Mouse (Mus musculus) ES-Bruce4 (cell line): Measurements from ENCODE around the gene Gm45521.

Source experiments
- CTCF ChIP-seq: IDR thresholded peaks from one replicate; pipeline ENCODE4 v1.8.1; 2011; ENCODE audit warnings: low read depth, low read length
- EP300 ChIP-seq: IDR thresholded peaks from 2 replicates; pipeline ENCODE4 v1.6.1; 2011; ENCODE audit warnings: low read depth, low read length; ENCODE audit not compliant: insufficient read depth
- POLR2A ChIP-seq: IDR thresholded peaks from one replicate; pipeline ENCODE4 v1.8.1; 2011; ENCODE audit warnings: low read length; ENCODE audit not compliant: insufficient read depth

DNA sequence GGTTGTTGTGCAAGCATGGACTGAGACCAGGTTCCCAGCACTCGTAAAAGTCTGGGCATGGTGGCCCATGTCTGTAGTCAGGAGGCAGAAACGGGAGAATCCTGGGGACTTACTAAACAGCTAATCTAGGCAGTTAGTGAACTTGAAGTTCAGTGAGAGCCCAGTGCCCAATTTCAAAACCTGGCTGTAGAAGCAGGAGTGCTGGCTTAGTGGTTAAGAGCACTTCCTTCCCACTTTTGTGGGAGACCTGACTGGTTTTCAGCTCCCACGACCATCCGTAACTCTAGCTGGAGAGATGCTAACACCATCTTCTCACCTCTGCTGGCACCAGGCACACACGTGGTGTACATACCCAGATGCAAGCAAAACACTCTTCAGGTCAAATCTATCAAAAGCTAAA, 35.6 kb upstream of the Gm45521 start:
- TF ChIP-seq CTCF, result no peak
- no peak for TF ChIP-seq POLR2A
- no peak for TF ChIP-seq EP300
